Mouse (Mus musculus) heart, embryonic 13.5 days (tissue): Measurements from ENCODE around the gene Tnnc2. TPM values are rescaled to one million over a fixed set of nuclear protein-coding genes. Genes with fewer than 3 reads are reported as not detected.

Experiments
- ATAC-seq: fragments of 200-750 bp; cut with Nextera tagmentation; 2 replicates; pipeline ENCODE4 v1.8.0; 2017; ENCODE audit warnings: moderate TSS enrichment; ENCODE audit not compliant: insufficient number of reproducible peaks, low FRiP score, low TSS enrichment; ENCODE audit errors: extremely low read depth
- H3K27ac ChIP-seq: fragments of 300-500 bp; sonication (generic); replicated peaks from 2 replicates; pipeline ENCODE4 v1.5.1; 2015; ENCODE audit warnings: moderate library complexity, mild to moderate bottlenecking, inconsistent platforms
- H3K27me3 ChIP-seq: fragments of 300-500 bp; sonication (generic); replicated peaks from 2 replicates; pipeline ENCODE4 v1.6.1; 2015; ENCODE audit warnings: mild to moderate bottlenecking, inconsistent platforms
- H3K36me3 ChIP-seq: fragments of 300-500 bp; sonication (generic); 2 replicates; pipeline ENCODE4 v1.6.1; 2015; ENCODE audit warnings: mild to moderate bottlenecking, inconsistent platforms
- H3K4me1 ChIP-seq: fragments of 300-500 bp; sonication (generic); 2 replicates; pipeline ENCODE4 v1.6.1; 2015; ENCODE audit warnings: inconsistent platforms
- H3K4me2 ChIP-seq: fragments of 300-500 bp; sonication (generic); 2 replicates; pipeline ENCODE4 v1.6.1; 2015; ENCODE audit warnings: inconsistent platforms, mild to moderate bottlenecking, moderate library complexity
- H3K4me3 ChIP-seq: fragments of 300-500 bp; sonication (generic); 2 replicates; pipeline ENCODE4 v1.5.1; 2015; ENCODE audit warnings: moderate library complexity, mild to moderate bottlenecking, inconsistent platforms
- H3K9ac ChIP-seq: fragments of 300-500 bp; sonication (generic); 2 replicates; pipeline ENCODE4 v1.6.1; 2015; ENCODE audit warnings: inconsistent platforms, mild to moderate bottlenecking, moderate library complexity
- H3K9me3 ChIP-seq: fragments of 300-500 bp; sonication (generic); 2 replicates; pipeline ENCODE4 v1.6.1; 2016; ENCODE audit warnings: inconsistent platforms
- WGBS: fragments of 180-500 bp; shearing (Covaris S2); methylation state at CpG from one replicate; pipeline ENCODE4 v1.1.7; 2015; ENCODE audit warnings: mixed read lengths; 5-methylcytosine and 5-hydroxymethylcytosine counted together
- polyA plus RNA-seq: library from polyadenylated mRNA; unstranded; fragments of >200 nt; fragmentation: Nextera tagmentation; extraction: Ambion mirVana; gene quantifications from 2 replicates; pipeline ENCODE4 v1.2.1, GENCODE M21; 2015

The Tnnc2 gene
- 1.0 and 3.8 TPM in 2 replicates for polyA plus RNA-seq

DNA sequence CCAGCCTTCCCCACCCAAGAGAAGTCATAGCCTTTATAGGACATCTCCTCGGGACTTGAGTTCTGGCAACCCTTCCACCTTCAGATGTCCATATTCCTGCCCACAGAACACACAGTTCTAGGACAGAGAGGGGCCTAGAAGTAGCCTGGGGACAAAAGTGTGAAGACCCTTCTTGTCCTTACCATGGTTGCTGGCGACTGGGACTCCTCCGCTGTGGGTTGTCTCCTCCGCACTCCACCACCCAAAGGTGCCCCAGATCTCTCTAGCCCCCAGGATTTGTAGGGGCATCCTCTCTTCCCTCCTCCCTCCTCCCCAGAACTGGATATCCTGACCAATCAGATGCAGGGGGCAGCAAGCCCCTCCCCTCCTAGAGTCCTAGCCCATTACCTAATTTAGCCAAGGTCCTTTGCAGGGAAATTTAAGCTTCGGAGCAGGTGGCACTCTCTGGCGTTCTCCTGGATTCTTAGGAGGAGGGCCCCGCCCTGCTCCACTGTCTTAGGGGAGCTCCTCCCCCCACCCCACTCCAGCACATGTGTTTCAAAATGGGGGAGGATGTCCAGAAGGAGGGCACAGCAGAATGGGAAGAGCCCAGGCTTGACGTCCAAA is at the start of gene Tnnc2:
TSS of gene Tnnc2 (minus strand) at position 487 of the 606 bp plus-strand sequence.
- 63% methylated on average over 8 of the region's 8 CpGs for WGBS

DNA sequence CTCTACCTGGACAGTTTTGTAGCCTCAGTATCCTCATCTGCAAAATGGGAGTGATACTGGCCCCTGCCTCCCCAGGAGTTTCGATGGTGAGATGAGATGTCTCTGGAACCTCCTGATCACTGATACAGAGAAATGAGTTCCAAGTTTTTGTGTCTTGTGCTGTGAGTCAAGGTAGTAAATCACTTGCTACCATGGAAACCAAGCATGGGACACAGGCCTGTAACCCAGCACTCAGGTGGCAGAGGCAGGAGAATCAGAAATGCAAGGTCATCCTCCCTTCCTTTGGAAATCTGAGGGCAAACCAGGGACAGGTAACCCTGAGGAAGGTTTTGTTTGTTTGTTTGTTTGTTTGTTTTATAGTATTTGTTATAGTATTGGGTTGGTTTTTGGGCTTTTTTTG is 49.3 kb upstream of the Tnnc2 start:
- no peak for ATAC-seq
- Histone ChIP-seq H3K9ac (no peak overlapping the region), H3K9me3 (no peaks in the 10 kb centered on the region), H3K4me2 (no peak overlapping the region), H3K36me3 (peaks cover 54% of the 10 kb centered on the region), H3K27me3 (no peaks in the 10 kb centered on the region), H3K27ac (no peak overlapping the region), H3K4me3 (no peak overlapping the region), H3K4me1 (peaks cover 19% of the 10 kb centered on the region)
- 92% methylated on average over 1 of the region's 1 CpGs for WGBS

More for the DNA sequence above, at the start of gene Tnnc2:
- Histone ChIP-seq H3K36me3 (no peaks in the 10 kb centered on the region), H3K4me2 (no peak within 1 kb of the TSS), H3K9me3 (no peaks in the 10 kb centered on the region), H3K27ac (no peak within 1 kb of the TSS), H3K27me3 (peaks cover 22% of the 10 kb centered on the region), H3K9ac (no peak within 1 kb of the TSS), H3K4me1 (peaks cover 3% of the 10 kb centered on the region), H3K4me3 (no peak within 1 kb of the TSS)
- ATAC-seq: 0 out of 2 replicates have a peak, but pooled peaks have one; percentile 34

GRCm38 (mm10) chr2:164828437-164828836 is 48.7 kb upstream of the Tnnc2 start, which contains the start of gene Spata25:
Spata25 (minus strand) TSS chr2:164828537.
- H3K9me3 ChIP-seq: no peaks in the 10 kb centered on the region
- H3K36me3 ChIP-seq: peaks cover 54% of the 10 kb centered on the region
- no peak within 1 kb of the TSS for H3K27ac ChIP-seq
- 80% methylated on average over 6 of the region's 6 CpGs for WGBS
- H3K27me3 ChIP-seq: no peaks in the 10 kb centered on the region
- no peak within 1 kb of the TSS for H3K4me3 ChIP-seq
- no peak for ATAC-seq
- H3K4me1 ChIP-seq: peaks cover 25% of the 10 kb centered on the region
- no peak within 1 kb of the TSS for H3K9ac ChIP-seq
- H3K4me2 ChIP-seq: no peak within 1 kb of the TSS

DNA sequence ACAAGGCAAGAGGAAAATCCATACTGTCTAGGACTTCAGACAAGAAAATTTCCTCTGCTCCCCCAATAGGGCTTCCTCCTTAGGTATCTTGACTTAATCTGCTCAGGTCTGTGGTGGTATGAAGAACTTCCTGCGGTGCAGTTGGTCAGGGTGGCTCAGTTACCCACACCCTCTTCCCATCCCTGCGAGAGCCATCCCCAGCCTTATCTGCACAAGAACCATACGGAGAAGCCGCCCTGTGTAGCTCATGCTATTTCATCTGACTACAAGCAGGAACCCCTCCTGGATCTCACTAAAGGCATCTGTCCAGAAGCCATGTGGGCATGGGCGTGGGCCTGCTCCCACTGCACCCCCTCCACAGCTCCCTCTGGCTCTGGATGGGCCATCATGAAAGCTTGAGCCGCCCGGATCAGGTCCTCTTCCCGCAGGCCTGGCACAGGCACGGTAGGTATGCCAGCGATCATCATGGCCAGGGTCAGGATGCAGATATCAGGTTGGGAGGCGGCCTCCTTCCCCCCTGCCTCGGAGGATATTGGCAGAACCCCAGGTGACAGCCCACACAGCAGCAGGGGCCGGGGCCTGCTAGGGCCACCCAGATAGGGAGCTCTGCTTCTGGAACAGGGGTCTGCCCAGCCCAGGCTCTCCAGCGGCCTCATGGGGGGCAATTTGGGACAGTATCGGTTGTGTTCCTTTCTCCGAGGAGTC is 47.5 kb upstream of the Tnnc2 start:
- Histone ChIP-seq H3K4me2 (no peak overlapping the region), H3K27ac (no peak overlapping the region), H3K9ac (no peak overlapping the region), H3K27me3 (no peaks in the 10 kb centered on the region), H3K4me3 (no peak overlapping the region), H3K4me1 (peaks cover 27% of the 10 kb centered on the region), H3K36me3 (peaks cover 54% of the 10 kb centered on the region), H3K9me3 (no peaks in the 10 kb centered on the region)
- ATAC-seq: no peak
- 80% methylated on average over 16 of the region's 16 CpGs for WGBS

GRCm38 (mm10) chr2:164825521-164825920 is 45.8 kb upstream of the Tnnc2 start:
- H3K4me1 ChIP-seq: peaks cover 14% of the 10 kb centered on the region
- no peak overlapping the region for H3K4me3 ChIP-seq
- H3K36me3 ChIP-seq: peaks cover 68% of the 10 kb centered on the region
- no peak overlapping the region for H3K4me2 ChIP-seq
- H3K27ac ChIP-seq: no peak overlapping the region
- no peaks in the 10 kb centered on the region for H3K27me3 ChIP-seq
- no peaks in the 10 kb centered on the region for H3K9me3 ChIP-seq
- no peak for ATAC-seq
- no peak overlapping the region for H3K9ac ChIP-seq
- 90% methylated on average over 17 of the region's 17 CpGs for WGBS

GRCm38 (mm10) chr2:164823969-164824368 is 44.2 kb upstream of the Tnnc2 start:
- Histone ChIP-seq H3K36me3 (peaks cover 66% of the 10 kb centered on the region), H3K27me3 (no peaks in the 10 kb centered on the region), H3K4me3 (peak overlapping the region; percentile 88), H3K9ac (no peak overlapping the region), H3K27ac (no peak overlapping the region), H3K4me2 (peak overlapping the region; percentile 78), H3K4me1 (peaks cover 14% of the 10 kb centered on the region), H3K9me3 (no peaks in the 10 kb centered on the region)
- WGBS: 91% methylated on average over 4 of the region's 4 CpGs
- no peak for ATAC-seq

- H3K27me3 ChIP-seq: no peaks in the 10 kb centered on the region
- peaks cover 58% of the 10 kb centered on the region for H3K36me3 ChIP-seq
- H3K27ac ChIP-seq: peak overlapping the region; percentile 88
- peak; percentile 33; the same call in 1 of the 2 replicates for ATAC-seq
- peak overlapping the region; percentile 90 for H3K9ac ChIP-seq
- peak overlapping the region; percentile 78 for H3K4me2 ChIP-seq
- peak overlapping the region; percentile 88 for H3K4me3 ChIP-seq
- no peaks in the 10 kb centered on the region for H3K9me3 ChIP-seq
- peaks cover 14% of the 10 kb centered on the region for H3K4me1 ChIP-seq
- WGBS: 2% methylated on average over 10 of the region's 10 CpGs
Measured at GRCm38 (mm10) chr2:164823181-164823585, 43.4 kb upstream of the Tnnc2 start.

GRCm38 (mm10) chr2:164822636-164823165 is 42.9 kb upstream of the Tnnc2 start, which contains the start of gene Zswim1:
Zswim1 (plus strand) TSS chr2:164822686.
- Histone ChIP-seq H3K4me1 (peaks cover 16% of the 10 kb centered on the region), H3K27me3 (no peaks in the 10 kb centered on the region), H3K27ac (peak within 1 kb of the TSS; percentile 88), H3K4me3 (peak within 1 kb of the TSS; percentile 88), H3K9ac (peak within 1 kb of the TSS; percentile 90), H3K9me3 (no peaks in the 10 kb centered on the region), H3K4me2 (peak within 1 kb of the TSS; percentile 78), H3K36me3 (peaks cover 53% of the 10 kb centered on the region)
- peak; percentile 99 for ATAC-seq
- 2% methylated on average over 32 of the region's 32 CpGs for WGBS

DNA sequence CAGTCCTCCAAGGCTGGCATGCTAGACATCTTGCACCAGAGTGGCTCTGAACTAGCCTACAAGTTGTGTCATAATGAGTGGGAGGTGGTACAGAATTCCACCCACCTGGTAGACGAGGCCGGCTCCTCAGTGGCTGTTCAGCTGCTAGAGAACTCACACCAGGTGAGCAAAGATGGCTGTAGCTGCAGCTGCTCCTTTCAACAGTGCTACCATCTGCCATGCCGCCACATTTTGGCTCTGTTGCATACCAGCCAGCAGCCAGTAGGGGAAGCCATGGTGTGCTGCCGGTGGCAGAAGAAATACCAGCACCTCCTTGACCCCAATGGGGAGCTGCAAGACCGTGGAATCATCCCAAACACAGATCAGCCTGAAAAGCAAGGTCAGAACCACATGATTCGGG is 41.3 kb upstream of the Tnnc2 start:
- WGBS: 79% methylated on average over 6 of the region's 6 CpGs
- H3K4me2 ChIP-seq: no peak overlapping the region
- no peak overlapping the region for H3K4me3 ChIP-seq
- H3K9ac ChIP-seq: no peak overlapping the region
- ATAC-seq: no peak
- H3K4me1 ChIP-seq: peaks cover 25% of the 10 kb centered on the region
- H3K36me3 ChIP-seq: peaks cover 37% of the 10 kb centered on the region
- H3K27ac ChIP-seq: no peak overlapping the region
- no peaks in the 10 kb centered on the region for H3K9me3 ChIP-seq
- no peaks in the 10 kb centered on the region for H3K27me3 ChIP-seq

DNA sequence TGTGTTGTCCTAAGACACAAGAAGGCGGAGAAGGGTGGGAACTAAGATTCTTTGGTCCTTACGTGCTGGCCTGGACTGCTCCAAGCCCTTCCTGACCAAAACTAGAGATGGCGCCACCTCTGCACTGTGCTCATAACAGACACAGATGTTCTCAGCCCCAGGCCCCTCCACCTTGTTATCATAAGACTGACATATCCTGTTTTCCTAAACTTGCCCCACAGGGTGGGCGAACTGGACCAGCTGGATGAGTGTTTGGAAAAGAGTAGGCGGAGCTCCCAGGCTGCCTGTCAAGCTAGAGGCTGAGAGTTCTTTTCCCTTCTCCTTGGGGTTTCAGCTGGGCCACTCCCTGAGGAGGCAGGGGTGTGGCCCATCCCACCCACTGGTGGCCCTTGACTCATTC is 37.9 kb upstream of the Tnnc2 start:
- Histone ChIP-seq H3K4me1 (peaks cover 24% of the 10 kb centered on the region), H3K9ac (no peak overlapping the region), H3K4me2 (no peak overlapping the region), H3K36me3 (peaks cover 25% of the 10 kb centered on the region), H3K9me3 (no peaks in the 10 kb centered on the region), H3K27me3 (no peaks in the 10 kb centered on the region), H3K4me3 (no peak overlapping the region), H3K27ac (peak overlapping the region; percentile 25)
- ATAC-seq: no peak
- 58% methylated on average over 5 of the region's 5 CpGs for WGBS

GRCm38 (mm10) chr2:164817206-164817605 is 37.4 kb upstream of the Tnnc2 start:
- peaks cover 25% of the 10 kb centered on the region for H3K36me3 ChIP-seq
- no peaks in the 10 kb centered on the region for H3K27me3 ChIP-seq
- WGBS: 52% methylated on average over 6 of the region's 6 CpGs
- no peaks in the 10 kb centered on the region for H3K9me3 ChIP-seq
- 0 out of 2 replicates have a peak overlapping the region, but pooled peaks have one; percentile 19 for H3K9ac ChIP-seq
- H3K4me1 ChIP-seq: peaks cover 20% of the 10 kb centered on the region
- no peak overlapping the region for H3K4me3 ChIP-seq
- no peak overlapping the region for H3K4me2 ChIP-seq
- peak overlapping the region; percentile 25 for H3K27ac ChIP-seq
- no peak for ATAC-seq
